Mouse (Mus musculus) bone marrow, adult 2 months (tissue): ENCODE measurements at regions not wholly inside any gene's neighbourhood (a gene's known extent, or its start where the extent isn't known, plus 50 kb on each side); places are given as distances from the start of the nearest gene placed in this dataset.

Experiments used
- CTCF ChIP-seq: fragments of 200-500 bp; IDR thresholded peaks from 2 replicates; pipeline ENCODE4 v1.5.1; 2011; ENCODE audit warnings: low read length, control low read depth; ENCODE audit not compliant: control insufficient read depth, insufficient read depth
- POLR2A ChIP-seq: fragments of 200-500 bp; IDR thresholded peaks from 2 replicates; pipeline ENCODE4 v1.6.1; 2011; ENCODE audit warnings: low read depth, mild to moderate bottlenecking, control low read depth, low read length, borderline replicate concordance; ENCODE audit not compliant: control insufficient read depth

GRCm38 (mm10) chr13:73160289-73160688, 100.0 kb upstream of the Irx4 start:
- peak; percentile 59 for TF ChIP-seq CTCF
- no peak for TF ChIP-seq POLR2A
